Mouse (Mus musculus): ENCODE measurements around the gene Nectin1.

DNA sequence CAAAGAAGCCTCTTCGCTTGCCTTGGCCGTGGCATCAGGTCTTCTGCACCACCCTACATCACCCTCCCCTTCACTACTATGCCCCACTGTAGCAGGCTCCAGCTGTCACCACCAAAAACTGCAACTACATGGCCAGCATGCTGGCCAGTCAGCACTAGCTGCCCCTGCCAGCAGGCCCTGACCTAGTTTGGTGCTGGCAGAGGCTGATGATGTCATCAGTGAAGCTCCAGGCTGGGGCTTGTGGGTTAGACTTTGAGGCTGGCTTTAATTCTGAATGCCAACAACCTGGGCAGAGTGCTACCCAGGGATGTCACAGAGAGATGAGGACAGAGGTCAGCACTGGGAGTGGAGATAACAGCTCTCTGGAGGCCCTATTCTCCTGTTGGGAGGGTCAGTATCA lies 35.1 kb upstream of the Nectin1 start:
- TF ChIP-seq CTCF (IDR thresholded peaks at IDR 0.05; ENCODE audit: low read depth, low read length) (no peak), POLR2A (IDR thresholded peaks at IDR 0.05; ENCODE audit: extremely low read depth, insufficient read depth, low read length) (no peak)

Measured in liver, adult 2 months (tissue).